Mouse (Mus musculus): ENCODE measurements around the gene Rnf224. TPM values are rescaled to one million over a fixed set of nuclear protein-coding genes. Genes with fewer than 3 reads are reported as not detected.

Gene Rnf224
- polyA plus RNA-seq, 1 experiment from 2014 or later = not detected

- ATAC-seq (replicated peaks; ENCODE audit: low FRiP score, low TSS enrichment, low read depth) = no peak
- H3K4me3 ChIP-seq (ENCODE audit: low read depth, low read length) = no peak overlapping the region
- 69% methylated on average over 8 of the region's 8 CpGs for WGBS
These were observed 6.8 kb upstream of the Rnf224 start for GRCm38 (mm10) chr2:25243342-25243741.

GRCm38 (mm10) chr2:25242101-25242506, 5.5 kb upstream of the Rnf224 start, which contains the start of the genes Rnf208 and Cysrt1:
Rnf208 (plus strand) TSS chr2:25242255.
Cysrt1 (minus strand) TSS chr2:25242452.
- Histone ChIP-seq H3K4me3 (ENCODE audit: low read depth, low read length) (peak within 1 kb of the TSS; percentile 48), H3K27ac (ENCODE audit: low read depth) (no peak within 1 kb of the TSS), H3K9me3 (ENCODE audit: control insufficient read depth, low read length) (no peaks in the 10 kb centered on the region), H3K27me3 (replicated peaks; ENCODE audit: control insufficient read depth, insufficient read depth, low read length) (peaks cover 22% of the 10 kb centered on the region), H3K9ac (ENCODE audit: low read length) (peak within 1 kb of the TSS; percentile 43), H3K4me2 (ENCODE audit: low read length) (peak within 1 kb of the TSS; percentile 94), H3K4me1 (replicated peaks; ENCODE audit: control insufficient read depth, insufficient read depth, low read length) (peaks cover 6% of the 10 kb centered on the region; the same call in 1 of the 2 replicates), H3K36me3 (ENCODE audit: control insufficient read depth, insufficient read depth, low read length) (peaks cover 8% of the 10 kb centered on the region; the same call in 1 of the 2 replicates)
- no peak; the same call in 1 of the 2 replicates for ATAC-seq (replicated peaks; ENCODE audit: low FRiP score, low TSS enrichment, low read depth)
- WGBS = under 1% methylated on average over 36 of the region's 59 CpGs
- DNase-seq (ENCODE audit: low spot score) = no peak

More at GRCm38 (mm10) chr2:25243342-25243741, 6.8 kb upstream of the Rnf224 start:
- H3K4me1 ChIP-seq (replicated peaks; ENCODE audit: control insufficient read depth, insufficient read depth, low read length) = peaks cover 6% of the 10 kb centered on the region; the same call in 1 of the 2 replicates
- H3K27ac ChIP-seq (ENCODE audit: low read depth) = no peak overlapping the region
- peaks cover 22% of the 10 kb centered on the region for H3K27me3 ChIP-seq (replicated peaks; ENCODE audit: control insufficient read depth, insufficient read depth, low read length)
- peaks cover 13% of the 10 kb centered on the region for H3K36me3 ChIP-seq (ENCODE audit: control insufficient read depth, insufficient read depth, low read length)
- no peak overlapping the region for H3K9ac ChIP-seq (ENCODE audit: low read length)
- no peak overlapping the region for H3K4me2 ChIP-seq (ENCODE audit: low read length)
- no peak for DNase-seq (ENCODE audit: low spot score)
- no peaks in the 10 kb centered on the region for H3K9me3 ChIP-seq (ENCODE audit: control insufficient read depth, low read length)

- Histone ChIP-seq H3K4me2 (ENCODE audit: low read length) (peak overlapping the region; percentile 94), H3K9ac (ENCODE audit: low read length) (no peak overlapping the region), H3K36me3 (ENCODE audit: control insufficient read depth, insufficient read depth, low read length) (peaks cover 5% of the 10 kb centered on the region; the same call in 1 of the 2 replicates), H3K4me1 (replicated peaks; ENCODE audit: control insufficient read depth, insufficient read depth, low read length) (peaks cover 6% of the 10 kb centered on the region; the same call in 1 of the 2 replicates), H3K9me3 (ENCODE audit: control insufficient read depth, low read length) (no peaks in the 10 kb centered on the region), H3K27me3 (replicated peaks; ENCODE audit: control insufficient read depth, insufficient read depth, low read length) (peaks cover 22% of the 10 kb centered on the region), H3K27ac (ENCODE audit: low read depth) (no peak overlapping the region), H3K4me3 (ENCODE audit: low read depth, low read length) (peak overlapping the region; percentile 48)
- 11% methylated on average over 6 of the region's 6 CpGs for WGBS
- ATAC-seq (replicated peaks; ENCODE audit: low FRiP score, low TSS enrichment, low read depth) (peak; percentile 38; the same call in 1 of the 2 replicates), DNase-seq (ENCODE audit: low spot score) (peak; percentile 69)
These were observed 4.8 kb upstream of the Rnf224 start for GRCm38 (mm10) chr2:25241438-25241775.

- DNase-seq (ENCODE audit: low spot score) = peak; percentile 83
- Histone ChIP-seq H3K4me2 (ENCODE audit: low read length) (peak overlapping the region; percentile 94), H3K9ac (ENCODE audit: low read length) (0 out of 2 replicates have a peak overlapping the region, but pooled peaks have one; percentile 6), H3K4me1 (replicated peaks; ENCODE audit: control insufficient read depth, insufficient read depth, low read length) (peaks cover 6% of the 10 kb centered on the region; the same call in 1 of the 2 replicates), H3K36me3 (ENCODE audit: control insufficient read depth, insufficient read depth, low read length) (0 out of 2 replicates have a peak, but pooled peaks cover 5% of the 10 kb centered on the region), H3K4me3 (ENCODE audit: low read depth, low read length) (peak overlapping the region; percentile 48), H3K9me3 (ENCODE audit: control insufficient read depth, low read length) (no peaks in the 10 kb centered on the region), H3K27ac (ENCODE audit: low read depth) (no peak overlapping the region), H3K27me3 (replicated peaks; ENCODE audit: control insufficient read depth, insufficient read depth, low read length) (peaks cover 22% of the 10 kb centered on the region)
- 1% methylated on average over 29 of the region's 29 CpGs for WGBS
- ATAC-seq (replicated peaks; ENCODE audit: low FRiP score, low TSS enrichment, low read depth) = peak; percentile 77
These were observed 4.3 kb upstream of the Rnf224 start for GRCm38 (mm10) chr2:25240723-25241437.

DNA sequence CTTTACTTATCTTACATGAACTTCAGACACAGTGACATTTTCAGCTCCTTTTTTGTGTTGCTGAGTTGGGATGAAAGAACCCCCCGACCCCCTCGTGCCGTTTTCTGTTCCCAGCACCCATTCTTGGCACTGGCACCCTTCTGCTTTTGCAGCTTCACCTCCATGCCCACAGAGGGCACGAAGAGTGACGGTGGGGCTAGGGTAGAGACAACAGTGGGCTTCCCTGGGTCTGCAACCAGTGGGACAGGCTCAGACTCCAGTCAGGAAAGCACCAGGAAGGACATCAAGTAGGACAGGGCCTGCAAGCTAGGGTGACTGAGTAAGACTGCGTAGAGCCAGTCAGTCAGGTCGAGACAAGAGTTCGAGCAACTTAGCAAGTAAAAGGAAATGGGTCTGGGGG, 3.7 kb upstream of the Rnf224 start:
- Histone ChIP-seq H3K27me3 (replicated peaks; ENCODE audit: control insufficient read depth, insufficient read depth, low read length) (peaks cover 22% of the 10 kb centered on the region), H3K27ac (ENCODE audit: low read depth) (no peak overlapping the region), H3K36me3 (ENCODE audit: control insufficient read depth, insufficient read depth, low read length) (0 out of 2 replicates have a peak, but pooled peaks cover 1% of the 10 kb centered on the region), H3K4me3 (ENCODE audit: low read depth, low read length) (peak overlapping the region; percentile 48), H3K9me3 (ENCODE audit: control insufficient read depth, low read length) (no peaks in the 10 kb centered on the region), H3K9ac (ENCODE audit: low read length) (0 out of 2 replicates have a peak overlapping the region, but pooled peaks have one; percentile 6), H3K4me1 (replicated peaks; ENCODE audit: control insufficient read depth, insufficient read depth, low read length) (peaks cover 6% of the 10 kb centered on the region; the same call in 1 of the 2 replicates), H3K4me2 (ENCODE audit: low read length) (peak overlapping the region; percentile 94)
- WGBS = 48% methylated on average over 8 of the region's 8 CpGs
- peak; percentile 7; the same call in 1 of the 2 replicates for ATAC-seq (replicated peaks; ENCODE audit: low FRiP score, low TSS enrichment, low read depth)
- no peak for DNase-seq (ENCODE audit: low spot score)

DNA sequence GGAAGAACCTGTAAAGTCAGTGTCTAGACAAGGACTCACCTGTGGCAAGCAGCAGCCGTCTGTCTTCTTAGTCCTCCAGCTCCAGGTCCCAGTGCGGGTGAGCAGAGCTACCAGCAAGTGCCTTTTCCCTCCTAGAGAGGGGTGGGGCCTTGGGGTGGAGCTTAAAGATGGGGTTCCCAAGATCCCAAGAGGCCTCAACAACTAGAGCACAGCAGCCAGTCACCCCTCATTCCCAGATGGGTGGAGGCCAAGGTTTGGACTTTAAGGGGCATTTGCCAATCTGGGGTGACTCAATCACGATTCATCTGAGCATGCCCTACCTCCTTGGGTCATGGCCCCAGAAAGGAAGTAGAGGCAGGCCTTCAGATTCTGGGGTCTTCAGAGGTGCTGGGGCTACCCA, 3.2 kb upstream of the Rnf224 start:
- WGBS = 89% methylated on average over 3 of the region's 3 CpGs
- Histone ChIP-seq H3K4me2 (ENCODE audit: low read length) (no peak overlapping the region), H3K4me1 (replicated peaks; ENCODE audit: control insufficient read depth, insufficient read depth, low read length) (peaks cover 6% of the 10 kb centered on the region; the same call in 1 of the 2 replicates), H3K27me3 (replicated peaks; ENCODE audit: control insufficient read depth, insufficient read depth, low read length) (peaks cover 22% of the 10 kb centered on the region), H3K36me3 (ENCODE audit: control insufficient read depth, insufficient read depth, low read length) (no peaks in the 10 kb centered on the region), H3K9ac (ENCODE audit: low read length) (no peak overlapping the region), H3K27ac (ENCODE audit: low read depth) (no peak overlapping the region), H3K9me3 (ENCODE audit: control insufficient read depth, low read length) (no peaks in the 10 kb centered on the region), H3K4me3 (ENCODE audit: low read depth, low read length) (no peak overlapping the region)
- ATAC-seq (replicated peaks; ENCODE audit: low FRiP score, low TSS enrichment, low read depth) (no peak), DNase-seq (ENCODE audit: low spot score) (no peak)

DNA sequence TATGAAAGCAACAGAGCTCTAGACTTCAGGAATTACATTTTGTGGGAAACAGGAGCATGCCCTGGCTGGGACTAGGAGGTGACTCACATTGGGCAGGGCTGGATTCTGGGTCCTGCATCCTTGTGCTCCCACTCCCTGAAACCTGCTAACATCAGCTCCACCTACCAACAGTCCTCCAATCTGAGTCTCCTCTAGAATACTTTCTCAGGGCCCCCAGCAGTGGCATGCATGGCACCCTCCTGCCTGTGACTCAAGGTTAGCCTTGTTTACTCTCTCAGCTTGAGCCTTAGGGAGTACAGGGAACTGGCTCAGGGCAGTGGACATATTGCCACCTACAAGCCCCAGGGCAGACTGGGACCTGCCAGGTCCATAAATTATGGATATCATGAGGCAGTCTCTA, 1.5 kb upstream of the Rnf224 start:
- H3K4me1 ChIP-seq (replicated peaks; ENCODE audit: control insufficient read depth, insufficient read depth, low read length) = peaks cover 6% of the 10 kb centered on the region; the same call in 1 of the 2 replicates
- no peak for ATAC-seq (replicated peaks; ENCODE audit: low FRiP score, low TSS enrichment, low read depth)
- H3K9me3 ChIP-seq (ENCODE audit: control insufficient read depth, low read length) = no peaks in the 10 kb centered on the region
- no peak overlapping the region for H3K27ac ChIP-seq (ENCODE audit: low read depth)
- peaks cover 21% of the 10 kb centered on the region for H3K27me3 ChIP-seq (replicated peaks; ENCODE audit: control insufficient read depth, insufficient read depth, low read length)
- no peak overlapping the region for H3K4me2 ChIP-seq (ENCODE audit: low read length)
- DNase-seq (ENCODE audit: low spot score) = no peak
- H3K36me3 ChIP-seq (ENCODE audit: control insufficient read depth, insufficient read depth, low read length) = no peaks in the 10 kb centered on the region
- no peak overlapping the region for H3K9ac ChIP-seq (ENCODE audit: low read length)
- no peak overlapping the region for H3K4me3 ChIP-seq (ENCODE audit: low read depth, low read length)

DNA sequence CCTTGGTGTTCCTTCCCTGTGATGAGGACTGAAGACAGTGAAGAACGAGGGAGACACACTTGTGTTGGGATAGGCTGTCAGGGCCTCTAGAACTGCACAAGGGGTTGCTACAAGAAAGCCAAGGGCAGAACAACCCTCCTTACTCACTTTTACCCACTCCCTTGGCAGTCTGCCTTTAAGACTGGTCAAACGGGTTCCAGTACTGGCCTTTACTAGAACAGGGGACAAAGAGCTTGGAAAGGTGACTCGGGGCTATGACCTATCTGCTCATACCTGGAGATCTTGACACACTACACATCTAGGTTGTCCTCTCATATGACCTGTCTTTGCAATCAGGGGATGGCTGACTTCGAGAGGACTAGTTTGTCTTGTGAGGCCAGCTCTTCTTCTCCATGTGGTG, 935 bp upstream of the Rnf224 start:
- H3K4me2 ChIP-seq (ENCODE audit: low read length) = no peak overlapping the region
- no peak overlapping the region for H3K9ac ChIP-seq (ENCODE audit: low read length)
- peaks cover 16% of the 10 kb centered on the region for H3K27me3 ChIP-seq (replicated peaks; ENCODE audit: control insufficient read depth, insufficient read depth, low read length)
- H3K4me3 ChIP-seq (ENCODE audit: low read depth, low read length) = no peak overlapping the region
- H3K27ac ChIP-seq (ENCODE audit: low read depth) = no peak overlapping the region
- WGBS = 56% methylated on average over 4 of the region's 4 CpGs
- H3K4me1 ChIP-seq (replicated peaks; ENCODE audit: control insufficient read depth, insufficient read depth, low read length) = peaks cover 6% of the 10 kb centered on the region; the same call in 1 of the 2 replicates
- H3K9me3 ChIP-seq (ENCODE audit: control insufficient read depth, low read length) = no peaks in the 10 kb centered on the region
- no peaks in the 10 kb centered on the region for H3K36me3 ChIP-seq (ENCODE audit: control insufficient read depth, insufficient read depth, low read length)
- ATAC-seq (replicated peaks; ENCODE audit: low FRiP score, low TSS enrichment, low read depth) = no peak
- no peak for DNase-seq (ENCODE audit: low spot score)
